Mouse (Mus musculus): ENCODE data around the gene Cetn4. TPM values are rescaled to one million over a fixed set of nuclear protein-coding genes. Genes with fewer than 3 reads are reported as not detected.

Cetn4 gene
- 0.08 and 0.09 TPM in 2 replicates for polyA plus RNA-seq (2012; rRNA removed)

DNA sequence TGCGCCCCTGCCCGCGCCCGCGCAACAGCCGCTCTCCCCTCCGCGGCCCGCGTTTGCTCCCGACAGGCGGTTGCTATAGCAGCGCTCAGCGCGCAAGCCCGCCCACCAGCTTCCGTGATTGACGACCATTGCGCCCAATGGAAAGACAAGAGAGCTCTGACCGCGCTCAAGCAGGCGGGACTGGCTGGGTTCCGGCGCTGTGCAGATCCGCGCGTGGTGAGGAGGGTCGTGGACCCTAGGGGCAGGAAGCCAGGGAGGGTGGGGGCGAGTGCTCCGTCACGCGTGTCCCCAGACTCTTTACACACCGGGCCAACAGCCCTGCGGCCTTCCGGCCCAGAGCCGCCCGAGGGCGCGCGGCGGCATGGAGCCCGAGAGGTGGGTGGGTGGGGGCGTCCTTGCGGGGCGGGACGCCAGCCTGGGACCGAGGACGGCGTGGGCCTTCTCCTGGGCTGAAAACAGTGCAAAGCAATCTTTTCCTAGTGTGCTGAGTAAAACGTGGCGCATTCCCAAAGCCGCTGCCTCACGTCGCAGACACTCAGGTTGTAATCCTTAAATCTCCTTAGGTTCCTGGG lies at the start of gene Cetn4, which contains the start of gene Bbs12:
Cetn4 (minus strand) TSS at position 339 of the 572 bp plus-strand sequence.
Bbs12 (plus strand) TSS at position 185 of the 572 bp plus-strand sequence.
- Histone ChIP-seq H3K4me3 (ENCODE audit: extremely low read depth, insufficient read depth, insufficient read length) (peak within 1 kb of the TSS; percentile 97), H3K27ac (ENCODE audit: insufficient read depth, low read length) (peak within 1 kb of the TSS; percentile 14; the same call in 1 of the 2 replicates), H3K4me1 (ENCODE audit: control insufficient read depth, insufficient read depth, insufficient read length) (peaks cover 3% of the 10 kb centered on the region; the same call in 1 of the 2 replicates), H3K27me3 (ENCODE audit: control insufficient read depth, insufficient read depth, low read length) (no peaks in the 10 kb centered on the region), H3K36me3 (ENCODE audit: control insufficient read depth, insufficient read depth, low read length) (no peaks in the 10 kb centered on the region)
- WGBS = under 1% methylated on average over 52 of the region's 54 CpGs
- no peak for TF ChIP-seq CTCF (IDR thresholded peaks at IDR 0.05; ENCODE audit: extremely low read depth, insufficient read depth, insufficient read length, insufficient replicate concordance)
- no peak for TF ChIP-seq POLR2A (IDR thresholded peaks at IDR 0.05; ENCODE audit: low read depth, low read length)
- peak; percentile 86 to 93 for DNase-seq (ENCODE audit: low read depth in 1 of 2, low spot score in 2 of 2)

DNA sequence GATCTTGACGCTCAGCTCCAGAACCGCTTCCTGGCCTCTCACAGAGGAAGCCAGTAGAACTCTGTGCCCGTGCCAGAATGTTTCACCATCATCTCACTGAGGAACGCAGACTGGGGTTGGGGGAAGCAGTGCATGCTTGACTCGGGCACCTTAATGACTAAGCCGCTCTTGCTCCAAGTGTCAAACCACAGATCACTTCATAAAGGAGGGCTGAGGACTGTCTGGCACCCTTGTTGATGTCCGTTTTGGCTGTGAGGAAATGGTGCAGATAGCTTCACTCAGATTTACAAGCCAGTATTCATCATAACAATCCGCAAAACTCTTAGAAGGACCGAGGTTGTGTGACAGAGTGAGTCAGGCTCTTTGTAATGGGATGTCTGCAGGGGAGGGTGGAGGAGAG lies 48.2 kb upstream of the Cetn4 start:
- WGBS = 34% methylated on average over 9 of the region's 9 CpGs
- Histone ChIP-seq H3K4me3 (ENCODE audit: extremely low read depth, insufficient read depth, insufficient read length) (no peak overlapping the region), H3K4me1 (ENCODE audit: control insufficient read depth, insufficient read depth, insufficient read length) (no peaks in the 10 kb centered on the region), H3K27ac (ENCODE audit: insufficient read depth, low read length) (no peak overlapping the region), H3K36me3 (ENCODE audit: control insufficient read depth, insufficient read depth, low read length) (no peaks in the 10 kb centered on the region), H3K27me3 (ENCODE audit: control insufficient read depth, insufficient read depth, low read length) (no peaks in the 10 kb centered on the region)
- TF ChIP-seq CTCF (IDR thresholded peaks at IDR 0.05; ENCODE audit: extremely low read depth, insufficient read depth, insufficient read length, insufficient replicate concordance) (no peak), POLR2A (IDR thresholded peaks at IDR 0.05; ENCODE audit: low read depth, low read length) (no peak)
- no peak for DNase-seq (ENCODE audit: low read depth in 1 of 2, low spot score in 2 of 2)

DNA sequence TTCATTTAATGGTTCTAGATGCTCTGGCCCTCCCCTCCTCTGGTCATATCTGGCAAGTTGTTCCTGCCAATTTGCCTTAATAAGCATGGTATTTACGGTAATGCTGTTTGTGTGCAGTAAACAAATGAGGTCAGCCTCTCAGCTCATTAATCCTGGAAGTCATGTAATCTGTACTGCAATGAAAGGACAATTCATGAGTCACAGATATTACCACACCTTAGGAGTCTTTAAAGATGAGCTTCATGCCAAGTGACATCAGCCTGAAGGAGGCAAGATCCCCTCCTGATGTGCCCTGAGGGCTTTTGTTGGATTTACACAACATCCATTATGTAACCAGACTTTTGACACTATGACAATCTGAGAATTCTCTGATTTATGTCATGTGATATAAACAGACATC lies 42.2 kb upstream of the Cetn4 start:
- Histone ChIP-seq H3K27me3 (ENCODE audit: control insufficient read depth, insufficient read depth, low read length) (no peaks in the 10 kb centered on the region), H3K4me3 (ENCODE audit: extremely low read depth, insufficient read depth, insufficient read length) (no peak overlapping the region), H3K36me3 (ENCODE audit: control insufficient read depth, insufficient read depth, low read length) (no peaks in the 10 kb centered on the region), H3K27ac (ENCODE audit: insufficient read depth, low read length) (no peak overlapping the region), H3K4me1 (ENCODE audit: control insufficient read depth, insufficient read depth, insufficient read length) (no peaks in the 10 kb centered on the region)
- no peak for DNase-seq (ENCODE audit: low read depth in 1 of 2, low spot score in 2 of 2)
- 91% methylated on average over 1 of the region's 1 CpGs for WGBS
- TF ChIP-seq CTCF (IDR thresholded peaks at IDR 0.05; ENCODE audit: extremely low read depth, insufficient read depth, insufficient read length, insufficient replicate concordance) (no peak), POLR2A (IDR thresholded peaks at IDR 0.05; ENCODE audit: low read depth, low read length) (no peak)

DNA sequence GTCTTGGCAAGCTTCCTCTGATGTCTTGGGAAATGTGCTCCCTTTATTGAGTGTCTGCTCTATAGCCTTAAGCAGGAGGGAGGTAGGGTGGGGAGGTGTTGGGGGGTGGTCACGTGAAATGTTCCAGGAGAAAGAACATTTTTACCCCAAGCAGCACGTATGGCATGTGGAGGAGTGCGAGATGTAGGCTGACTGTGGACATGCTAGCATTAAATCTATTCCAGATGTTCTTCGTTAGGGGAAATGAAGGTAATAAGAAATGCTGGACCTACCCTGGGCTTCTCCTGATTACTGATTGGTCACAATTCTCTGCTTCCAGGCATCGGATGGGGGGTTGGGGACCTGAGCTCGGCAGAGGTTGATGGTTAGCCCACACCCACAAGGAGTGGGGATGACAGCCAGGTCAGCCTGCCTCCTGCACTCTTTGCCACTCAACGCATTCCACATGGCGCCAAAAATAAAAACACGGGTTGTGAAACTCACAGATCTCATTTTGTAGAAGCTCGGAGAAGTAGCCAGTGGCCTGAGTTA lies 41.5 kb upstream of the Cetn4 start:
- peaks cover 4% of the 10 kb centered on the region; the same call in 1 of the 2 replicates for H3K27me3 ChIP-seq (ENCODE audit: control insufficient read depth, insufficient read depth, low read length)
- WGBS = 90% methylated on average over 10 of the region's 10 CpGs
- no peaks in the 10 kb centered on the region for H3K36me3 ChIP-seq (ENCODE audit: control insufficient read depth, insufficient read depth, low read length)
- DNase-seq (ENCODE audit: low read depth in 1 of 2, low spot score in 2 of 2) = no peak
- H3K4me1 ChIP-seq (ENCODE audit: control insufficient read depth, insufficient read depth, insufficient read length) = no peaks in the 10 kb centered on the region
- H3K4me3 ChIP-seq (ENCODE audit: extremely low read depth, insufficient read depth, insufficient read length) = no peak overlapping the region
- H3K27ac ChIP-seq (ENCODE audit: insufficient read depth, low read length) = no peak overlapping the region
- TF ChIP-seq POLR2A (IDR thresholded peaks at IDR 0.05; ENCODE audit: low read depth, low read length) (no peak), CTCF (IDR thresholded peaks at IDR 0.05; ENCODE audit: extremely low read depth, insufficient read depth, insufficient read length, insufficient replicate concordance) (no peak)

DNA sequence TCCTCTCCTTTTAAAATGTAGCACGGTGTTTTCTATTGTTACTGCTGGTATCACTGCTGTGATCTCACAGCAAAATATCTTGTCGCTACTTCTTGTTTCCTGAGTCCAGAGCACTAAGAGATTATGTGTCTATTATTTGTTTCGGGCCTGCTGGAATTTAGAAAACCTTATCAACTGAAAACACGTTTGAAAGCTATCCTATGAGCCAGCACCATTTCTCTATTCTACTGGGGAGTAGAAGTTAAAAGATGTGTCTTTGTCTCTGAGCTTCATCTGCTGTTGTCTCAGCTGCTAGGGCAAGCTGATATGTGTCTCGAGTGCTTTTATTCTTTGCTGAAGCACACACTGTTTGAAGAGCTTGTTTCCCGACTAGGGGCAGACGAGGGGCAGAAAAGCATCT lies 37.9 kb upstream of the Cetn4 start:
- no peaks in the 10 kb centered on the region for H3K36me3 ChIP-seq (ENCODE audit: control insufficient read depth, insufficient read depth, low read length)
- H3K4me1 ChIP-seq (ENCODE audit: control insufficient read depth, insufficient read depth, insufficient read length) = peaks cover 2% of the 10 kb centered on the region; the same call in 1 of the 2 replicates
- no peak for TF ChIP-seq CTCF (IDR thresholded peaks at IDR 0.05; ENCODE audit: extremely low read depth, insufficient read depth, insufficient read length, insufficient replicate concordance)
- TF ChIP-seq POLR2A (IDR thresholded peaks at IDR 0.05; ENCODE audit: low read depth, low read length) = no peak
- no peak for DNase-seq (ENCODE audit: low read depth in 1 of 2, low spot score in 2 of 2)
- H3K27me3 ChIP-seq (ENCODE audit: control insufficient read depth, insufficient read depth, low read length) = peaks cover 16% of the 10 kb centered on the region
- WGBS = 64% methylated on average over 7 of the region's 7 CpGs
- no peak overlapping the region for H3K4me3 ChIP-seq (ENCODE audit: extremely low read depth, insufficient read depth, insufficient read length)
- no peak overlapping the region for H3K27ac ChIP-seq (ENCODE audit: insufficient read depth, low read length)

DNA sequence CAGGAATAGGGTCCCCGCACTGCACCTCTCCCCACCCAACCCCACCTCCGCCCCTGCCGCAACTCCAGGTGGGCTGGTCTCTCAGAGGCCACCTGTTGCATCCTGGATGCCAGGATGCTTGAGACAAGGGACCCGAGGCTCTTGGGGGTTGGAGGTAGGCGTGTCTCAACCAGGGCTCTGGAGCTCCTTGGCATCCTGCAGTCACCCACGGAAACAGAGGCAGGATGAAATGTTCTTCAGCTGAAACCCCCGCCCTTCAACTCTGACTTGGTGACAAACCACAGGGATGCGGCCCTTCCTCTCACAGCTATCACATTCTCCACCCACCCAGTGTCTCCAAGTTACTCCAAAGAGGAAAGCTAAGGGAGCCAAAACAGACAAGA lies 36.6 kb upstream of the Cetn4 start:
- 26% methylated on average over 8 of the region's 8 CpGs for WGBS
- no peaks in the 10 kb centered on the region for H3K36me3 ChIP-seq (ENCODE audit: control insufficient read depth, insufficient read depth, low read length)
- DNase-seq (ENCODE audit: low read depth in 1 of 2, low spot score in 2 of 2) = no peak
- no peak overlapping the region for H3K27ac ChIP-seq (ENCODE audit: insufficient read depth, low read length)
- H3K4me1 ChIP-seq (ENCODE audit: control insufficient read depth, insufficient read depth, insufficient read length) = peaks cover 2% of the 10 kb centered on the region; the same call in 1 of the 2 replicates
- H3K27me3 ChIP-seq (ENCODE audit: control insufficient read depth, insufficient read depth, low read length) = peaks cover 16% of the 10 kb centered on the region
- TF ChIP-seq CTCF (IDR thresholded peaks at IDR 0.05; ENCODE audit: extremely low read depth, insufficient read depth, insufficient read length, insufficient replicate concordance) = no peak
- TF ChIP-seq POLR2A (IDR thresholded peaks at IDR 0.05; ENCODE audit: low read depth, low read length) = no peak
- peak overlapping the region; percentile 54; the same call in 1 of the 2 replicates for H3K4me3 ChIP-seq (ENCODE audit: extremely low read depth, insufficient read depth, insufficient read length)
